Mouse (Mus musculus): Measurements from ENCODE around the gene Pla2g2f. TPM values are rescaled to one million over a fixed set of nuclear protein-coding genes. Genes with fewer than 3 reads are reported as not detected.

Gene Pla2g2f
- polyA plus RNA-seq, 1 experiment from 2014 or later: not detected

Other genes starting within 250 kb of the Pla2g2f start
- gene Vwa5b1, start 121.7 kb downstream of the Pla2g2f start, polyA plus RNA-seq (2016; fragmentation: Nextera tagmentation; extraction: Ambion mirVana): 0.87 and 1.0 TPM in 2 replicates
- 0.46 and 0.64 TPM in 2 replicates for gene Pla2g2c, start 32.8 kb downstream of the Pla2g2f start, polyA plus RNA-seq (2016; fragmentation: Nextera tagmentation; extraction: Ambion mirVana)
- gene Ubxn10, start 20.5 kb downstream of the Pla2g2f start, polyA plus RNA-seq (2016; fragmentation: Nextera tagmentation; extraction: Ambion mirVana): 3.8 and 4.5 TPM in 2 replicates
- 0.61 and 0.91 TPM in 2 replicates for gene Pla2g2d, start 18.1 kb upstream of the Pla2g2f start, polyA plus RNA-seq (2016; fragmentation: Nextera tagmentation; extraction: Ambion mirVana)
- not detected in 2 replicates for gene Pla2g5, start 105.9 kb upstream of the Pla2g2f start, polyA plus RNA-seq (2016; fragmentation: Nextera tagmentation; extraction: Ambion mirVana)
- gene Gm13030, start 116.3 kb upstream of the Pla2g2f start, polyA plus RNA-seq (2016; fragmentation: Nextera tagmentation; extraction: Ambion mirVana): not detected in 2 replicates
- gene Pla2g2e, start 120.3 kb upstream of the Pla2g2f start, polyA plus RNA-seq (2016; fragmentation: Nextera tagmentation; extraction: Ambion mirVana): not detected in 2 replicates
- 3.3 and 4.0 TPM in 2 replicates for gene Otud3, start 156.3 kb upstream of the Pla2g2f start, polyA plus RNA-seq (2016; fragmentation: Nextera tagmentation; extraction: Ambion mirVana)
- gene Rnf186, start 209.5 kb upstream of the Pla2g2f start, polyA plus RNA-seq (2016; fragmentation: Nextera tagmentation; extraction: Ambion mirVana): not detected in 2 replicates
- 1.1 and 1.4 TPM in 2 replicates for gene Tmco4, start 215.3 kb upstream of the Pla2g2f start, polyA plus RNA-seq (2016; fragmentation: Nextera tagmentation; extraction: Ambion mirVana)